Mouse (Mus musculus): ENCODE data around the gene Prc1.

The Prc1 gene

DNA sequence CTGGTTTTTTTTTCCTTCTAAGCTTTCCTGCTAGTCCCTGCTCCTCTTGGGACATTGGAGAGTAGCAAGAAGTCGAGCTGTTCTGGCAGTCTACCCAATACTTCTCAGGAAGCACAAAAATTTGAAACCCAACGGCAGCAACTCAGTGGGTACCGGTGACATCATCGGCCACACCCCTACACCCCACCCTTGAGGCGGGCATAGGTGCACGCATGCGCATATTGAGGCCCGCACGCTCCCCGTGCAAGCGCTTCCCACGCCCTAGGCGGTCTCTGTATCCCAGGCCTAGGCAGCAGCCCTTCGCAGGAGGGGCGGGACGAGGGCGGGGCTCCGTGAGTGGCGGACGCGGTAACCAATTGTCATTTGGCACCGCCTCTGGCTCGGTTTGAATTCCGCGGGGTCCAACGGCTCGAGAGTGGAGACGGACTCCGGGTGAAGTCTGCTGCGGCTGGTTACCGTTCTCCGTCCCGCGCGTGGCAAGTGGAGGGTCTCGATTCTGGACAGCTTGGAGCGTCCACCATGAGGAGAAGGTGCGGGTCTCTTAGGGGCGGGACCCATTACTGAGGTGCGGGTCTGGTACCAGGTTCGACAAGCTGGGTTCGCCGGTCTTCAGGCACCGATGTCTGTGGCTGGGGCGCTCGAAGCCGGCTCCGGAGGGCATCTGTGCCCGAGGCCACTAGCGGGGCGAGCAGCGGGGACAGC lies at the start of gene Prc1:
Gene Prc1 (plus strand): TSS at position 389 of the 702 bp plus-strand sequence.
- DNase-seq, result peak; percentile 99

DNA sequence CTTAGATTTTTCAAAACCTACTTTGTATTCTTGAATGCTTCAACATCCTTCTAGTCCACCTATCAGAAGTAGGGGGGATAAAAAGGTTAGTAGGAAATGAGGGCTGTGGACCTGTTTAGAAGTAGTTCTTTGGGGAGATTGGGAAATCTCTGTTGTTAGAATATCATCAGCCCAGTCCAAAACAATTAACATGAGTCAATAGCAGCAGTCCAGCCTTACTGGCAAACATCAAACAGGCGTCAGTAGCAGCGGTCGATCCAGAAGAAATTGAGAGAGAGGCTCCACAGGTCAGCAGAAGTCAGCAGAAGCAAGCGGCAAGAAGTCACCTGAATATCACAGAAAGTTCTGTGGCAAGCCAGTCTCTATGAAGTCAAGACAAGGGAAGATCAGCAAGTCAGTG lies 49.4 kb upstream of the Prc1 start:
- no peak for DNase-seq

DNA sequence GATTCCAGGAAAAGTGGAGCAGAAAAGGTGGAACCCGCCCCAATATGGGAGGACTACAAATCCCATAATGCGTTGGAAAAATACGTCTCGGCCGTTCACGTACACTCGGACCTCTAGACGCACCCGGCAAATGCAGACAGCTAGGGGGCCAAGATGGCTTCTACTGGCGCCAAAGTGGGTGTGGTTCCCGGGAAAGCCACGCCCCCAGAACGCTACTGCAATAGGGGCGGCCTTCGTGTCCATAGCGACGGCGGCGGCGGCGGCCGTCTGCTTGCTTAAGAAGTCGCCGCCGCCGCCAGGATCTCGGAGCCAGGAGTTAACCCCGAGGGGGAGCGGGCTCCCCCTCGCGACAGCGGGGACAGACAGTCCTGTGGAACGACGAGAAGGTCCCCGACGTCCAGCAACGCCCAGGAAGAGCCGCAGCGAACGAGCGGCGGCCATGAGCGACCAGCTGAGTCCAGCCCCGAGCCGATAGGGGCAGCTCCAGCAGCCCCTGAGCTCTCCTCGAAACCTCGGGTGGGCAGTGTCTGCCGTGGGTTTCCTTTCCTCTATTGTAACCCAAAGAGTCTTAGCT lies 48.0 kb upstream of the Prc1 start, which contains the start of gene Ttll13:
Gene Ttll13 (plus strand): TSS at position 229 of the 574 bp plus-strand sequence.
- DNase-seq, result peak; percentile 98

DNA sequence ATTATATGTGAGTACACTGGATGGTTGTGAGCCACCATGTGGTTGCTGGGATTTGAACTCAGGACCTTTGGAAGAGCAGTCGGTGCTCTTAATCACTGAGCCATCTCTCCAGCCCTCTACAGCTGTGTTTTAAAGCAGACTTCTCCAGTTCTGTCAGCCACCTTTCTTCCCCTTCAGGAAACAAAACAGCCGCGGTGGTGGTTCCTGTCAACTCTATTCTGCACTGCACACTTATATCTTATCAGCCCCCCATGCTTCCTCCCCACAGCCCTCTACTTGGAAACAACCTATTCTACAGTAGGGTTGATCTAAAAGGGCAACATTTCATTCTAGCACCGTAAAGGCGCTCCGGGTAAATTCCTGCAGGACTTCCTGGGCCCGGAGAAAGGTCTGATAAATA lies 47.4 kb upstream of the Prc1 start:
- no peak for DNase-seq

DNA sequence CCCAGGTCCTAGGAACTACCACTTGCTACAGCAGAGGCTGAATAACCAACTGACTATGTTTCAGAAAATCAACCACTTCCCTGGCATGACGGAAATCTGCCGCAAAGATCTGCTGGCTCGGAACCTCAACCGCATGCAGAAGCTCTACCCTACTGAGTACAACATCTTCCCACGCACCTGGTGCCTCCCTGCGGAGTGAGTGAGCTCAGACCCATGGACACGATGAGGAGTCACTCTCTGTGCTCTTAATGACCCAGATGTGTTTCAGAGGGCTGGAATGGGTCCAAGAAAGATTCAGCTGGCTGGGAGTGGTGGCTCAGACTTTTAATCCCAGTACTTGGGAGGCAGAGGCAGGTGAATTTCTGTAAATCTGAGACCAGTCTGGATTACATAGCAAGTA lies 41.8 kb upstream of the Prc1 start:
- no peak for DNase-seq

DNA sequence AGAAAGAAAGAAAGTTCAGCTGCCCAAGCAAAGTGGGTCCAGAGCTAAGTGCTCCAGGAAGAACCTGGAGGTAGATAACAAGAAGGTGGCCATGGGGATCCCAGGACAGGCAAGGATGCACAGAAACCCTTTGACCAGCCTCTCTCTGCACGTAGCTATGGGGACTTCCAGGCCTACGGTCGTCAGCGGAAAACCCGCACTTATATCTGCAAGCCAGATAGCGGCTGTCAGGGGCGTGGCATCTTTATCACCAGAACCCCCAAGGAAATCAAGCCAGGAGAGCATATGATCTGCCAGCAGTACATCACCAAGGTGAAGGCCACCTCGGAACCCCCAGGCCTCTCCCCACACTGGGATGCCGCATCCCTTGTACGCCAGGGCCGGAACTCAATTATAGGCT lies 41.4 kb upstream of the Prc1 start:
- DNase-seq, result no peak

DNA sequence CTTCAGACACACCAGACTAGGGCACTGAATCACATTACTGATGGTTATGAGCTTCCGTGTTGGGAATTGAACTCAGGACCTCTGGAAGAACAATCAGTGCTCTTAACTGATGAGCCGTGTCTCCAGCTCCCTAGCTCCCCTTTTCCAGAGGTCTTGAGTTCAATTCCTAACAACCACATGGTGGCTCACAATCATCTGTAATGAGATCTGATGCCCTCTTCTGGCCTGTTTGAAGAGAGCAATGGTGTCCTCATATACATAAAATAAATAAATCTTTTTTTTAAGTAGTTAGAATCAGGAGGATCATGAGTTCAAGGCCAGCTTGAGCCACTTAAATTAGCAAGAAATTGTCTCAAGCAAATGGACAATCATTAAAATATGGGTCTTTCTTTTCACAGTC lies 38.3 kb upstream of the Prc1 start:
- no peak for DNase-seq

DNA sequence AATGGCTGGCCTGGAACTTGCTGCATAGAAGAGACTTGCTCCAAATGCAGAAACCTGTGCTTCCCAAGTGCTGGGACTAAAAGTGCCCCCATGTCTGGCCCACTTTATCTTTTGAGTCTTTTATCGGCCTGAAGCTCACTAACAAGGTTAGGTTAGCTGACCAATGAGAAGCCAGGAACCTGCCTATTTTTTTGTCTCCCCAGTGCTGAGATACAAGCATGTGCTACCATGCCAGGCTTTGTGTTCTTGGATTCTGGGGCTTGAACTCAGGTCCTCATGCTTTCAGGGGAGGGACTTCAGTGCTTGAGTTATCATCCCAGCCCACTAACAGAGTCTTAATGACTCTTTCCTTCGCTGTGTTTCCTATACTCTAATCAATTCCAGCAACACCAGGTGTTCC lies 36.5 kb upstream of the Prc1 start:
- no peak for DNase-seq

DNA sequence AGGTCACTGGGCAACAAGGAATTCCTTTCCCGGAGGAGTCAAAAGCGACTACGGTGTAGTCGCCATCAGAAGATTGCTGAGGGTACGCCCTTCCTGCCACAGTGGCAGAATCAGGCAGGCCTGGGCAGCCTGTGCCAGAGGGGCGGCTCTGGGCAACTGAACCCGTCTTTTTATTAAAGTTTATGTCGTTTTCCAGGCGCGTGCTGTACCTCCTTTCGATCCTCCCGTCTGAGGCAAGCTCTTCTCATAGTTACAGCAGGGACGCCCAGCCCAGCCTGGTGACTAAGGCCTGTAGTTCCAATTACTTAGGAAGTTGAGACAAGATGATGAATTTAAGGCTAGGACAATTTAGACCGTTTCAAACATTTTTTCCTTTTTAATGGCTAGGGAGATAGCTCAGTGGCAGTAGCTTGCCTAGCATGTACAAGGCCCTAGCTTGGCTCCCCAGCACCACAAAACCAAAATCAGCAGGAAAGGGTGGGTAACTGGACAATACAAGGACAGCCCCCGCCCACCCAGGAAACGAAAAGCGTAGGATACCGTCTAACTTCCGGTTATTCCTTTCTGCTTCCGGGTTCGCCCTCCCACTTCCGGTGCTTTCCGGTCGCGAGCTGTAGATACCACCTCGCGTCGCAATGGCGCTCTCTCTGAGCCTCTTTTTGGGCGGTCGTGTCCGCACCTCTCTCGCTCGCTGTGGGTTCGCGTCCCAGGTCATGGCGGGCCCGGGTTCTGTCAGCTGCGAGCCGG lies 33.5 kb upstream of the Prc1 start, which contains the start of gene Ngrn:
Gene Ngrn (plus strand): TSS at position 591 of the 747 bp plus-strand sequence.
- DNase-seq, result peak; percentile 91

DNA sequence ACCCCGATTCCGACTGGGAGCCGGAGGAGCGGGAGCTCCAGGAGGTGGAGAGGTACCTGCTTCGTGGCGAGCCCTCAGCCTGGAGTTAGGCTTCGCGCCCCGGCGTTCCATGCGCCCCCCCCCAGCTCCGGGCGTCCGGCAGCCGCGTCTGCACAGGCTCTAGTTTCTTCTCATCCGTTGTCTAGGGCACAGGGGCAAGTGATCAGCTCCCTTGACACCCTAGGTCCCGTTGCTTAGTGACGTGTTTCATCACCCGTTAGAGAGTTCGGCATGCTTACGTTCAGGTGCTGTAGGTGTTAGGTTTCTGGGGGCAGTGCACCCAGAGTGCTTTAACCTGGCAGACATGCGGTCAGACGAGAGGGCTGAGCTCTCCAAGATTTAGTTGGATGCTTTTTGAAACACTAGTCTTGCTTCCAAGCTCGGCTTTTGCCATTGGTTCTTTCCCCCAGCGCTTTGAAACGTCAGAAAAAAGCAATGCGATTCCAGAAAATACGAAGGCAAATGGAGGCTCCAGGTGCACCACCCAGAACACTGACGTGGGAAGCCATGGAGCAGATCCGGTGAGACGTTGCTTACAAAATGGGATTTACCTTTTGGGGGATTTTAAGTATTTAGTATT lies 32.8 kb upstream of the Prc1 start:
- no peak for DNase-seq

DNA sequence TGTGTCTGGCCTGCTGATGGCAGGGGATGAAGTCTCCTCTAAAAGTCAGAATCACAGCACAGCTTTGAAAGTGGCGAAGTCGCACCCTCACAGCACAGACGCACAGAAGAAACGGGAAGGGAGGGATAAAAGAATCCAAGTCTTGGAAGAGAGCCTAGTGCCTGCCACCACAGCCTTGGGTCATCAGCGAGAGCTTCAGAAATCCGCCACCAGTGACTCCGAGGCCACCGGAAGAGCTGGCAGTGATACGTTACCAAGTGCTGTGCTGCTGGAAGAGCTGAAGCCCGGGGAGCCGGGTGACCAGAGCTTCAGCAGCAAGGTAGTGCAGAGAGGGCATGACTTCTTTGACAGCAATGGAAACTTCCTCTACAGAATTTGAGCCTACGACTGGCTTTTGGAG lies 29.6 kb upstream of the Prc1 start:
- no peak for DNase-seq

DNA sequence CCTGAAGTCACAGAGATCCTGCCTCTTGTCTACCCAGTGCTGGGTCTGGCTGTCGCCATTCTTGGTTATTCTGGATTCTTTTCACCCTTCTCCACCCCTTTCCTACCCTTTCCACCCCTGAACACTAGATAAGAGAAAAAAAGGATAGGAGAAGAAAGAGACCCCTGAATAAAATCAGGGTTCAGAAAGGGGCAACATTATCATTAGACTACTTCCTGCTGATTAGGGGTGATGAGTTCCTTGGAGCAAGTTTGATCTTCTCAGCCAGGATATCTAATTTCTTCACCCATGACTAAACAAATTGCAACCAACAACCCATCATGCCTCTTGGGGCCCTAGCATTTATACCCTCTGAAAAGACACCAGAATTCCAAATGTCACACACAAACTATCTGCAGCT lies 26.5 kb upstream of the Prc1 start:
- DNase-seq, result no peak

DNA sequence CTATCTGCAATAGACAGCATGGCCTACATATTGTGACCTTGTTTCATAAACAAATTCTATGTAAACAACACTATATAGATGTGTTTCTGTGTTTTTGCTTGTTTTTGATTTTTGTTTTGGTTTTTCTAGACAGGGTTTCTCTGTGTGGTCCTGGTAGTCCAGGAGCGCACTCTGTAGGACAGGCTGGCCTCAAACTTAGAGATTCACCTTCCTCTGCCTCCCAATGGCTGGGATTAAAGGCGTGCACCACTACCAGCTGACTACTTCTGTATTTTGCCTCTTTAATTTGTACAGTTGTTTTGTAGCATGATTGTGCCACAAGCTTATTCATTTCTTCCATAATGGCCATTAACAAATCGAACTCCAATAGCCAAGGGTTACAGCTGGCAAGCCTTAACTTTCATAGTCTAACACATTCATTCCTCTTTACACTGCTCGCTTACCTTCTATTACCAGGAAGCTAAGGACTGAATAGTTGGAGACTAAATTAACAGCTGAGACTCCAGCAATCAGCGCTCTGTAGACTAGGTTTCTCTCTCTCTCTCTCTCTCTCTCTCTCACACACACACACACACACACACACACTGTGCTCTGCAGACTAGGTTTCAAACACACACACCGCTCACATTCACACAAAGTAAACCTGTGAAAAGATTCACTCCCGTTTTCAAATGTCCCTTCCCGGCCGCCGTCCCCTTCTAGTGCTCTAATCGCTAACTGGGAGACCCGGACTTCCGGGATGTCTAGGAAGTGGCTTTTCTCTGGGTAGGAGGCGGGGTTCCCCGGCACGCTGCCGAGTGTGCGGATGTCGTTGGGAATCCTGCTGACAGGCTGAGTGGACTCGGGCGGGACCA lies 25.1 kb upstream of the Prc1 start, which contains the start of gene Vps33b:
Gene Vps33b (plus strand): TSS at position 753 of the 854 bp plus-strand sequence.
- DNase-seq, result peak; percentile 98

DNA sequence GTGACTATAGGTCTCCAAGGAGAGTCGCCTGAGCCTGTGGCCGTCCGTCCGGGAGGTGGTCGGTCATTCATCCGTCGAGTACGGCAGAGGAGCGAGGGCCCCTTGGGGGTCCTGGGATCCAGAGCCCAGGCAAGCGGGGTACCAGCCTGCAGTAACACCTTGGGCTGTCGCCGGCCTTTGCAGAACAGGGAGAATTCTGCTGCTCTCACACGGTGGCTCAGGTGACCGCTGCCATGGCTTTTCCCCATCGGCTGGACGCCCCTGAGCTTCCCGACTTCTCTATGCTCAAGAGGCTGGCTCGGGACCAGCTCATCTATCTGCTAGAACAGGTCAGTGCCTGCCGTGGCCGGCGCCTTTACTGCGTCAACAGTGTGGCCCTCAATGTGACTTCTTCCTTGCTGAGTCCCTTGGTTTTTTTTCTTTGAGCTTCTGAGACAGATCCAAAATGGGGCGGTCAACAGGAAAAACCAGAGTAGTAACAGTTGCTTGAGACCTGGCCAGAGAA lies 24.4 kb upstream of the Prc1 start:
- DNase-seq, result peak; percentile 45

DNA sequence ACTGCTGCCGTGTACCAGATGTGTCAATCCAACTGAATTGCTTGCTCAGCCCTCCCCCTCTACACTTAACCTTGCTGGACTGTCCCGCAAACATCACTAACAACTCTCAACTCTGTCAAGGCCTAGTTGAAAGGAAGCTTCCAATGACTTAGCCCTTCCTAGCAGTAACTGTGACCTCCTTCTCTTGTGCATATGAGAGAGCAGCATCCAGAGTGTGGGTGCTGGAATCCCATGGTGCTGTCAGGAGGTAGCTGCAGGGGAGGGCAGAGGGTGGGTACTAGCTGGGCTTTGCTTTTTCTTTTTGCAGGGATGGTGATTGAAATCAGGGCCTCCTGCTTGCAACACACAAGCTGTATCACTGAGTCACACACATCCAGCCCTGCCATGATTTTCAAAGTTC lies 20.8 kb upstream of the Prc1 start:
- DNase-seq, result no peak

DNA sequence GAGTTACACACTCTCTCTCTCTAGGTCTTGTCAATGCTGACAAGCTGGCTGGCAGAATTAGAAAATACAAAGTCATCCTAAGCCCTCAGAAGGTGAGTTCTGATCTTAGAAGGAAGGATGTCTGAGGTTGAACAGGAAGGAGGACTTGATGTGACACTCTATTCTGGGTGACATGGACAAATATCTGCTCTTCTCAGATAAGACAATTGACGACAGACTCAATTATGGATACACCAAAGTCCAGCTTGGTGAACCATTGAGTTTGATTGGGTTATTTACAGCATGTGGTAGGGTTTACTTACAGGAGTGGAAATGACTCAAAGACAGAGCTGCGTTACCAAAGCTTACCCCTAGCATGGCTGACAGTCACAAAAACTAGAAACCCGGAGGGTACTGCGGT lies 17.9 kb upstream of the Prc1 start:
- no peak for DNase-seq

DNA sequence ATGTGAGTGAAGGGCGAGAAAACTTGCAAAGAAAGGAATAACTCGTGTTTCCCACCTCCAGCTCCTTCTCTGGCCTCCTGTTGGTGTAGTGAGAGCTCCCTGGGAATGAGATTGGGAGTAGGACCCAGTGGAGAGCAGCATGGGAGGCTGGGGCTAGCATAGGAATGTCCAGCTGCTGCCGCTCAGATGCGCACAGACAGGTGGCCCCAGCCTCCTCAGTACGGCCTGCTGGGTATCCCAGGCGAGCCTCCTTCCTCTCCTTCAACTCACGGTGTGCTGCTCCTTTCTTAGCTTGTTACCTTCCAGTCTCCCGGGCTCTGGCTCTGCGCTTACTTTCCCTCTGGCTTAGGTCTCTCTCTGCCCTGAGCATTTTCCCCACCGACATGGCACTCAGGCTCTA lies 14.2 kb upstream of the Prc1 start:
- DNase-seq, result no peak

DNA sequence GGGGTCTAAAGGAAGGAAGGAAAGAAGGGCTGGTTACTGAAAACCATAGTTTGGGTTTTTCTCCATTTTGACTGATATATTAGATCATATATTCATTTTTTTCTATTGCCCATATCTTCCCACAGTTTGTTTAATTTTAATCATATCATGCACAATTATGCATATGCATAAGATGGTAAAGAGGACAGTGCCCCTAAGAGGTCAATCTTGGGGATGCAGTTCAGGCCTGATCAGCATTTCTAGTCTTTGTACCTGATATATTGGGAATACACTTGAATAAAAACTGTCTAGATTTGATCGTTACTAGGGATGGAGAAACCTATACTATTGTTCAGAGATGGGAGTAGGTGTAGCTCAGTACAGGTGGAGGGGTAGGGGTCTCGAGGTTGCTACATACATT lies 13.3 kb upstream of the Prc1 start:
- no peak for DNase-seq

DNA sequence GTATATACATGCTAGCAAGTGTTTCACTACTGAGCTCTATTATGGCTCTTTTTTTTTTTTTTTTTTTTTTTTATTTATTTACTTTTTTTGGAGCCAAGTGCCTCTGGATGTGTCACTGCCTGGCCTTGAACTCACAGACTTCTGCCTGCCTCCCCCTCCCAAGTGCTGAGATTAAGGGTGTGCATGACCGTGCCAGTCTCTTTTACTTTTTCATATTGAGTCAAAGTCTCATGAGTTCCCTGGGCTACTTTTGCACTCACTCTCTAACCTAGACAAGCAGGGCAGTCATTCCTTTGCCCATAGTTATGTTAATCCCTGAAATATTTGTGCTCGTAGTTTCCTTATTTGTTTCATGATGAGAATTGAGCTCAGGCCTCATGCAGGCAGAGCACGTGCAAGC lies 12.6 kb upstream of the Prc1 start:
- no peak for DNase-seq

DNA sequence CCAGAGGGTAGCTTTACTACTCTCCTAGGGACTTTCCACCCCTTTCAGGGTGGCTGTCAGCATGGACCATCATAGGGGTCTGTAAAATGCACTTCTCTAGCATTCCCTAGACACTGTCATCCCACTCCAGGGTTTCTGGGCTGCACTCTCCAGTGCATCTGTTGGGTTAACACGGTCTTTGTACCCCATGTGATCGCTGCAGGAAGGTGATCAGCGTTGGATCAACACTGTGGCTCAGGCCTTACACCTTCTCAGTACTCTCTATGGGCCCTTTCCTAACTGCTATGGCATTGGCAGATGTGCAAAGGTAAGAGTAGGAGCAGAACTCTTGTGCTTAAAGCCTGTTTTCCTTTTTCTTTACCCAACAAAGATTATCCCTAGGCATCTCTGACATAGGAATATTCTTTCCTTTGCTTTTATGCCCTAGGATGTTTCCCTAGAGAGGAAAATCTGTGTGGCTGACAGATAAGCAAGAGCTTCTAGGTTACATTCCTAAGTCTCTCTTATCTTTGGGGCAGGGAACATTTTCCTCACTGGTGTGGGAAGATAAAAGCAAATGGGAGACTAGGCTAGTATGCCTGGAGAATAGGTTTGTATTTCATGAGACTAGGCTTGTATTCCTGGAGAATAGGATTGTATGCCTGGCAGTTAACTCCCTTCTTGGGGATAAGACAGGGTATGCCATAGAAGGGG lies 10.9 kb upstream of the Prc1 start:
- no peak for DNase-seq

DNA sequence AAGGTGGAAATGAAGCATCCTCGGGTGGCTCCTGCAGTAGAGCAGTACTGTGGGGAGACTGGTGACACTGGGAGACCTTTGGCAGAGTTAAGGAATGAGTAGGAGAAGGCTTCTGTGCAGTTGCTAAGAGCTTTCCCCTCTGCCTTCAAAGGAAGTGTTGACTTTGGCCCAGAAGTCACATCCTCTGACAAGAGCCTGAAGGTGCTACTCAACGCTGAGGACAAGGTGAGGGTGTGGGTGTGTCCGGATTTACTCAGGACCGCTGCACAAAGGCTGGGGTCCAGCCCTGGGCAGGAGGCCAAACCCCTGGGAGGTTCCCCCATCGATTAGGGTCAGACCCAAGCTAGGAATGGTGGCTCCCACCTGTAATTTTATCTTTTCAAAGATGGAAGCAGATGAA lies 9.9 kb upstream of the Prc1 start:
- DNase-seq, result no peak

DNA sequence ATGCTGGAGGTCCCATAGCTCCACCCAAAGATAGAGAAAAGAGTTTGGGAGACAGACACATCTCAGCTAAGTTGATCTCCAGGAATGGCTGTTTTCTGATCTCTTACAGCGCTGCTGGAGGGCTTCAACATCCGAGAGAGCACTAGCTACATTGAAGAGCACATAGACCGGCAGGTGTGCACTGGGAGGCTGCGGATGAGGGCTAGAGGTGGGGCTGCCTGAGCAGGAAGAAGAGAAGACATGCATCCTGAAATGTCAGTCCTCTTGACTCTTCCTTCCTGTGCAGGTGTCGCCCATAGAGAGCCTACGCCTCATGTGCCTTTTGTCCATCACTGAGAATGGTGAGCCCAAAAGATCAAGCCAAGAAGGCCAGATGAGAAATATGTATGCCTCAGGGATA lies 8.5 kb upstream of the Prc1 start:
- DNase-seq, result no peak
